Mouse (Mus musculus) mesoderm, embryonic 11.5 days (tissue): ENCODE data around the gene Bptf.
"Not testable (repeated sequence)": the region's sequence is repeated elsewhere in the genome, so short reads cannot be mapped to it uniquely, and the experiment has no call there.

Source experiments
- DNase-seq: peaks from one replicate; pipeline ENCODE4 v3.0.0-alpha.2; 2012; ENCODE audit warnings: low read depth, low spot score

The Bptf gene

DNA sequence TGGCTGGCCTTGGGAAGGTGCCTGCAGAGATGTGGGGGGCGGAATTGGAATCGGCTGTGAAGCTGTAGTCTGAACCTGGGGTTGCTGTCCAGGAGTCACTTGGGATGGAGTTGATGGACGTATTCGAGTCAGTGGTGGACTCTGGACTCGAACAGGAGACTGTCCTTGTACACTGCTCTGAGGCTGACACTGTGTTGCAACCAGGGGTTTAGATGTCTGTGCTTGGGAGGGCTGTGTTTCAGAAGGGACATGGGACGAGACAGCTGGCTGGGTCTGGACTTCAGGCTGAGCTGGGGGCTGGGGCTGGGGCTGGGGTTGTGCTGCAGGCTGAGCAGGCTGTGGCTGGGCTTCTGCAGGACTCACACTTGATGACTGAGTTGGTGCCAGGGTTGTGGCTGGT lies 77.1 kb downstream of the Bptf start:
- DNase-seq = no peak

GRCm38 (mm10) chr11:107046766-107047620 lies 84.9 kb downstream of the Bptf start:
- no peak for DNase-seq

GRCm38 (mm10) chr11:107045546-107045945 lies 86.4 kb downstream of the Bptf start:
- DNase-seq = no peak

GRCm38 (mm10) chr11:107044321-107044720 lies 87.6 kb downstream of the Bptf start:
- peak; percentile 73 for DNase-seq

- DNase-seq = no peak
These were observed 88.6 kb downstream of the Bptf start for GRCm38 (mm10) chr11:107043361-107043760.

DNA sequence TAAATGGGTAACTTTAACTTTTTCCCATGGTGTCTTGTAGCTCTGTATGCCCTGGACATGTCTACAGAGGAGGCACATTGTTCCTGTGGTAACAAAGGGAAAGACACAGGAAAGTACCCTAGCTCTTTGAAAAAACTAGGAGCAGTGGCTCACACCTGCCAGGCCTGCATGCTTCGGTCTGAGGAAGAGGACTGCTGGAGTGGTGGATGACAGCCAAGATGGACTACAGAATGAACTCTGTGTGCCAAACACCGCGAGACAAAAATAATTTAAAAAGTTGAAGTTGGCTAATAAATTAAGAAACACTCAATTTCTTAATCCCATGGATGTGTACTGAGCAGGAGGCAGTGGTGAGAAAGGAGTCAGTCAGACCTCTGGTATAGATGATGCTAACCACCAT lies 90.5 kb downstream of the Bptf start:
- DNase-seq = no peak

GRCm38 (mm10) chr11:107039417-107039816 lies 92.5 kb downstream of the Bptf start:
- DNase-seq = no peak

- no peak for DNase-seq
These were observed 97.7 kb downstream of the Bptf start for GRCm38 (mm10) chr11:107034085-107034810.

- no peak for DNase-seq
These were observed 100.3 kb downstream of the Bptf start for GRCm38 (mm10) chr11:107031635-107032034.

DNA sequence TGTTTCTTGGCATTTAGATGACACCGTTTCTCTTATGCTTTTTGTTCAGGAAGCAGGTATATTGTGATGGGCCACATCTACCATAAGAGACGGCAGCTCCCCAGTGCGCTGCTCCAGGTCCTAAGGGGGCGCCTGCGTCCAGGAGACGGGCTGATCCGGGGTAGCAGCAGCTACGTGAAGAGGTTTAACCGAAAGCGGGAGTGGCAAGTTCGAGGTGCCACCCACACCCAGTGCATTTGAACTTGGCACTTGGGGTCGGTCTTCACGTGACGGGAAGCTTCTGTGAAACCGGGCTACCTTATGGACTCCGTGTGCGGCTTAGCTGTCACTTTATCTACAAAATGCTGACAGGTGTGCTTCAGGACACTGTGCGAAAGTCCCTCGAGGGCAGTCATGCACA lies 102.4 kb downstream of the Bptf start:
- DNase-seq = no peak

DNA sequence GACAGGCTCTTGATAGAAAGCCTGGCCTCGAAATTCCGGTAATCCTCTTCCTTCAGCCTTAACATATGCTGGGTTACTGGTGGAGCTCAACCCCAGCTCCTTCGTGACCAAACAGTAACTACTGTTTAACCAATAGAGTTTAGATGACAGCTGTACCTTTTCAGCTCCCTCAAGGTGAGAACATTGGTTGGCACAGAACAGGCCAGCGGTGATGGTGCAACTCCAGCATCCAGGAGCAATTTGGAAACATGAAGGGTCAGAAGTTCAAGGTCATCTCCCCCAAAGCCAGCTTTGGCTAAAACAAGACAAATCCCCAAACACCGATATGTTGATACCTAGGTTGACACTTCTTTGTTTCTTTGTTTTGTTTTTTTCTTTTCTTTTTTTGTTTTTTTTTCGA lies 103.2 kb downstream of the Bptf start:
- no peak for DNase-seq

DNA sequence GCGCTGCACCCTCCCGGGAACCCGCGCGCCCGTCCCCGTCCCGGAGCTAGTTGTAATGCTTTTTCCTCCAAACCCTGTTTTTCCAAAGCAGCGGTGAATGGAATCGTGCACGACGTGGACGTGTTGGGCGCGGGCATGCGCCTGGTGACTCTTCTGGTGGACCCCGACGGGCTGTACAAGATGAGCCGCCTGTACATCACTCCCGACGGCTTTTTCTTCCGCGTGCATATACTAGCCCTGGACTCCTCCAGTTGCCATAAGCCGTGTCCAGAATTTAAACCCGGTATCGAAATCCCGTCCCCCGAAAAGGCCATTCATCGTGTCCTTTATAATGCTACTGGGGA lies 103.7 kb downstream of the Bptf start:
- DNase-seq = no peak

- DNase-seq = peak; percentile 91
These were observed 104.3 kb downstream of the Bptf start for GRCm38 (mm10) chr11:107027431-107028274.

- DNase-seq = peak; percentile 50
These were observed 105.1 kb downstream of the Bptf start for GRCm38 (mm10) chr11:107026554-107027430.

DNA sequence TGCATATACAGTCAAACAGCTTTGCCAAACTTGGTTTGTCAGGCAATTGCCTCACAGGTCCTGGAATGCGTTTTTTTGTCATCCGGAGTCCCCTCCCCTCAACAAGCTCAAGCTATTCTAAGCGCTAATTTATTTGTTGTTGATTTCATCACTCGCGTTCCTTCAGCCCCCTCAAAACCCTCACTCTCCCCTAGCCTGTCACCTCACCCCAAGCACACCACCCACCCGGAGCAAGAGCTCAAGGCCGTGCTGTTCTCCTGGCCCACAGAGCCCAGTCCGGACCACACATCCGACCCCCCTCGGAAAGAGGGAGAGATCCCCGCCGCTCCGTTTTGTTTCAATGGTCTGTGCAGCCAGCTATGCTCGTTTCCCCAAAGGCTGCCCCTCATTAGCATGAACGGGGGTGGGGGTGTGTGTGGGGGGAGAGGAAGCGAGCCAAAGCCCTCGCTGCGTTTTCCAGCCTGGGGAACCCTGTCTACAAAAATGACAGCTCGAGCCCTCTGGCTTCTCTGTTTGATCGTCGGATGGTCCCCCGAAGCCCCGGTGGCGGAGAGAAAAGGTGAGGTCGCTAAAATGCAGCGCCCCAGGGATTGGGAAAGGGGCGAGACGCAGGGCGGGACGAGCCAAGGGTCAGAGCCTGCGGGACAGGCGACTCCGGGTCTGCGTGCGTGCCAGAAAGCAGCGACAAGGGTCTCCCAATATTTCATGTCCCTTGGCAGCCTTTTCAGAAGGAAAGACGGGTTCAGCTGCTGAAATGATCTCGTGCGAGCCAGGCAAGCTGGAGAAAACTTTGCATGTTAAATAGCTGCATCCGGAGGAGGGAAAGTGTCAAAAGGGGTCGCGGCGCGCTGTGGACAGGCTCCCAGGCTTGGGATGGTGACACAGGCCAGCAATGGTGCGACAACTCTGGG lies 106.3 kb downstream of the Bptf start, which contains the start of gene 1810010H24Rik:
Gene 1810010H24Rik, plus strand, starts transcription at position 271 of the 911 bp plus-strand sequence.
- DNase-seq = no peak

DNA sequence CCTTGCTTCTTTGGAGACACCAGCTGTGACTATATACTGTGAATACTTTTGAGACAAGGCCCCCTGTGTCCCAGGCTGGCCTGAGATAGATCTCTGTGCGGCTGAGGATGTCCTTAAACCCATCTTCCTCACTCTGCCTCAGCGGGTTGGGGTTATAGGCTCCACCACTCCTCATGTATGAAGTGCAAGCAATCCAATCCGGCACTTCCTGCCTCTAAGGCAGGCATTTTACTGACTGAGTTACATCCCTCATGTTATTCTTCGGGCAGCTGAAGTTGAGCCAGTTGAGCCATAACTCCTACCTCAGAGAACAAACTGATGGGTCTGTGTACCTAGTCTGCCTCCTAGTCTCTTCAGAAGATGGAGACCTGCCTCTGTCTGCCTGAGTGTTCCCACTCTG lies 107.5 kb downstream of the Bptf start:
- no peak for DNase-seq

- no peak for DNase-seq
These were observed 109.8 kb downstream of the Bptf start for GRCm38 (mm10) chr11:107022050-107022683.

- DNase-seq = not testable (repeated sequence)
These were observed 112.2 kb downstream of the Bptf start for GRCm38 (mm10) chr11:107019722-107020121.

GRCm38 (mm10) chr11:107019318-107019717 lies 112.6 kb downstream of the Bptf start:
- no peak for DNase-seq
